Mouse (Mus musculus) liver, embryonic 11.5 days (tissue): ENCODE measurements at regions not wholly inside any gene's neighbourhood (a gene's known extent, or its start where the extent isn't known, plus 50 kb on each side); places are given as distances from the start of the nearest gene placed in this dataset.

Experiments
- ATAC-seq: fragments of 200-750 bp; cut with Nextera tagmentation; replicated peaks from 2 replicates; pipeline ENCODE4 v1.8.0; 2017; ENCODE audit warnings: moderate number of reproducible peaks, mild to moderate bottlenecking, moderate TSS enrichment, moderate library complexity; ENCODE audit not compliant: low FRiP score
- DNase-seq: peaks from one replicate; pipeline ENCODE4 v3.0.0-alpha.2; 2017; ENCODE audit warnings: low spot score
- H3K27ac ChIP-seq: fragments of 300-500 bp; sonication (generic); 2 replicates; pipeline ENCODE4 v1.5.1; 2014; ENCODE audit warnings: mild to moderate bottlenecking, low read depth, low read length, control low read depth
- H3K27me3 ChIP-seq: fragments of 300-500 bp; sonication (generic); replicated peaks from 2 replicates; pipeline ENCODE4 v1.6.1; 2014; ENCODE audit warnings: low read length, mixed read lengths; ENCODE audit not compliant: control insufficient read depth, insufficient read depth
- H3K36me3 ChIP-seq: fragments of 300-500 bp; sonication (generic); 2 replicates; pipeline ENCODE4 v1.6.1; 2014; ENCODE audit warnings: mild to moderate bottlenecking, low read length, moderate library complexity, mixed read lengths; ENCODE audit not compliant: control insufficient read depth, insufficient read depth
- H3K4me1 ChIP-seq: fragments of 300-500 bp; sonication (generic); replicated peaks from 2 replicates; pipeline ENCODE4 v1.6.1; 2014; ENCODE audit warnings: low read length, mixed read lengths; ENCODE audit not compliant: control insufficient read depth, insufficient read depth
- H3K4me2 ChIP-seq: fragments of 300-500 bp; sonication (generic); 2 replicates; pipeline ENCODE4 v1.6.1; 2014; ENCODE audit warnings: mild to moderate bottlenecking, control low read depth, moderate library complexity
- H3K4me3 ChIP-seq: fragments of 300-500 bp; sonication (generic); 2 replicates; pipeline ENCODE4 v1.5.1; 2014; ENCODE audit warnings: low read depth, low read length, control low read depth
- H3K9ac ChIP-seq: fragments of 300-500 bp; sonication (generic); 2 replicates; pipeline ENCODE4 v1.6.1; 2014; ENCODE audit warnings: low read depth, low read length, control low read depth
- H3K9me3 ChIP-seq: fragments of 300-500 bp; sonication (generic); 2 replicates; pipeline ENCODE4 v1.6.1; 2016; ENCODE audit warnings: low read length, inconsistent platforms, mixed read lengths; ENCODE audit not compliant: control insufficient read depth
- WGBS: fragments of 180-500 bp; shearing (Covaris S2); extraction: QIAGEN DNeasy Blood & Tissue Kit; methylation state at CpG from one replicate; pipeline ENCODE4 v1.1.7; 2014; 5-methylcytosine and 5-hydroxymethylcytosine counted together

DNA sequence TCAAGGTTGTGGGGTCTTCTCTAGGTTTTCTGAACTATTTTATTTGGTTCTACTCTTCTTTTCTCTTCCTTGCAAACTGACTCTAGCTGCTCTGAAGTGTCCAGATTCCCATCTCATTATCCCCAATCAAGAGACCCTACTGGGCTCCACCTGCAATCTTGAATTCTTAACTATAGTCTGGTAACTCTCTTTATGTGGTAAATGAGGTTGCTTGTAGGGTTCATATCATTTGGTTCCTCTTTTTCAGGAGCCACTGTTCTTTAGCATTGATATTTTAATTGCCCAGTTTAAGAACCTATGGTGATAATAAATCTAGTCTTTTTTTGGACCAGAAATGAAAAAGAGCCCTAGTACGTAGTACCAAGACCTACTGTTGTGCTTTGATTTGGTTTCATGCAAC is 90.7 kb downstream of the Plk2 start:
- WGBS = 87% methylated on average over 1 of the region's 1 CpGs
- Histone ChIP-seq H3K9me3 (no peaks in the 10 kb centered on the region), H3K9ac (no peak overlapping the region)

DNA sequence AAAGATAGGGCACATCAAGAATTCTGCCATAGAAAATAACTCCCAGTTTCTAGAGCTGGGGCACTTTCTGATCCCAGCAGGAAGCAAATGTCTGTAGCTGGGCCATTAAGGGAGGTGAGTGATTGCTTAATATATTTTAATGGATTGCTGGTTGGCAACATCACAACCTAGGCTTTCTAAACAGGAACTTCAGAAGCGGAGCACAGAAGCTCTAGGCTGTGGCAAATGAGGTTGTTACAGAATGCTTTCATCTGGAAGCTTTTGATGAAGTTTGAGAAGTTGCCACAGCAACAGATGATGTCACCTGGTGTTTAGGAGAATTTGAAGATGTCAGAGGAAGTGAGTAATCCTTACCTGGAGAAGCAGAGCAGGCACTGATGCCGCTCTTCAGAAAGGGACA is 95.3 kb downstream of the Plk2 start:
- no peaks in the 10 kb centered on the region for H3K9me3 ChIP-seq
- DNase-seq (no peak), ATAC-seq (no peak)
- no peak overlapping the region for H3K4me3 ChIP-seq
- H3K27me3 ChIP-seq = no peaks in the 10 kb centered on the region
- no peak overlapping the region for H3K27ac ChIP-seq
- no peaks in the 10 kb centered on the region for H3K36me3 ChIP-seq
- no peak overlapping the region for H3K4me2 ChIP-seq
- WGBS = 64% methylated on average over 2 of the region's 2 CpGs
- H3K9ac ChIP-seq = no peak overlapping the region
- no peaks in the 10 kb centered on the region for H3K4me1 ChIP-seq

More for the DNA sequence above, 90.7 kb downstream of the Plk2 start:
- Histone ChIP-seq H3K4me1 (no peaks in the 10 kb centered on the region), H3K4me2 (no peak overlapping the region), H3K36me3 (no peaks in the 10 kb centered on the region), H3K27ac (no peak overlapping the region), H3K4me3 (no peak overlapping the region), H3K27me3 (no peaks in the 10 kb centered on the region)
- ATAC-seq = no peak
- DNase-seq = no peak

- Histone ChIP-seq H3K9me3 (no peaks in the 10 kb centered on the region), H3K4me2 (no peak overlapping the region), H3K27ac (no peak overlapping the region), H3K36me3 (no peaks in the 10 kb centered on the region), H3K9ac (no peak overlapping the region), H3K4me3 (no peak overlapping the region), H3K4me1 (no peaks in the 10 kb centered on the region), H3K27me3 (no peaks in the 10 kb centered on the region)
- no peak for ATAC-seq
- 64% methylated on average over 9 of the region's 9 CpGs for WGBS
- DNase-seq = no peak
These were observed 97.6 kb downstream of the Plk2 start for GRCm38 (mm10) chr13:110492296-110493001.

DNA sequence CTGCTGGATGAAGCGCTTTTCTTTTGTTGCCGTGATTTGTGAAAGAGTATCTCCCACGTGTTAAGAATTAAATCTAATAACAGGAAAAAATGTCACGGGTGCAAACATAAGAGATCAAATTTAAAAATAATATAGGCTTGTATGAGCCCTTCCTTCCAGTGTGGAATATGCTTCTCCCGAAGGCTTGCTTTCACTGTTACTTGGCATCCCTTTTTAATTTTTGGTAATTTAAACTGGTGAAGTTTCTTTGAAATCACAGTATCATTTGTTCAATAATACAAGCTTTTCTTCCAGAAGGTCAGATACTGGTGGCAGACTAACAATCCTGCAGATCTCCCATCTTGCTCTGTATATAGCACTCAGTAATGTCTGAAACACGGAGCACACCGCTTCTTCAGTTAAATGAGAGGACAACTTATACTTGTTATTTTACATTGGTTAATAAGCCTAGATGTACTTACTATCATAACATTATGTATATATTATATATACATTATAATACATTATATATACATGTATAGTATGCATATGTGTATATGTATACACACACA is 98.2 kb downstream of the Plk2 start:
- no peak for ATAC-seq
- Histone ChIP-seq H3K4me2 (no peak overlapping the region), H3K27ac (no peak overlapping the region), H3K36me3 (no peaks in the 10 kb centered on the region), H3K27me3 (no peaks in the 10 kb centered on the region), H3K9me3 (no peaks in the 10 kb centered on the region), H3K4me3 (no peak overlapping the region), H3K4me1 (no peaks in the 10 kb centered on the region), H3K9ac (no peak overlapping the region)
- DNase-seq = no peak
- 83% methylated on average over 7 of the region's 7 CpGs for WGBS

DNA sequence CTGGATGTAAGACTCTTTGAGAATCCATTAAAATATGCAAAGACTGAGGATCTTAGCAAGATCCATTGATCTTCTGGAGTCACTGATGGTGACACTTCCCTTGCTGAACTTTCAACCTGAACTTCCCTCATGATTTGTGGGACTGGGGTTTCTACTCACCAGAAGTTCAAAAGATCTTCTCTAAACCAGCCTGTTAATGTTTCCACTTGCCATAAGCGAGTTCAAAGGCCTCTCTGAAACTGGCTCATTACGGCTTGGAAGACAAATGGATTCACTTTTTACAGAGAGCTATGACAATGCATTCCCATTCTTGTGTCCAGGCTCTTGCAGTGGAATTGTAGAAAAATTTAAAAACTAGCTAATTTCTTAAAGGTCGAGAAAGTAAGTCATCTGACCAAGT is 102.6 kb downstream of the Plk2 start:
- no peak for DNase-seq
- Histone ChIP-seq H3K4me1 (no peaks in the 10 kb centered on the region), H3K9ac (no peak overlapping the region), H3K27ac (no peak overlapping the region), H3K36me3 (no peaks in the 10 kb centered on the region), H3K4me3 (no peak overlapping the region), H3K9me3 (no peaks in the 10 kb centered on the region), H3K27me3 (no peaks in the 10 kb centered on the region), H3K4me2 (no peak overlapping the region)
- 79% methylated on average over 3 of the region's 3 CpGs for WGBS
- ATAC-seq = no peak

DNA sequence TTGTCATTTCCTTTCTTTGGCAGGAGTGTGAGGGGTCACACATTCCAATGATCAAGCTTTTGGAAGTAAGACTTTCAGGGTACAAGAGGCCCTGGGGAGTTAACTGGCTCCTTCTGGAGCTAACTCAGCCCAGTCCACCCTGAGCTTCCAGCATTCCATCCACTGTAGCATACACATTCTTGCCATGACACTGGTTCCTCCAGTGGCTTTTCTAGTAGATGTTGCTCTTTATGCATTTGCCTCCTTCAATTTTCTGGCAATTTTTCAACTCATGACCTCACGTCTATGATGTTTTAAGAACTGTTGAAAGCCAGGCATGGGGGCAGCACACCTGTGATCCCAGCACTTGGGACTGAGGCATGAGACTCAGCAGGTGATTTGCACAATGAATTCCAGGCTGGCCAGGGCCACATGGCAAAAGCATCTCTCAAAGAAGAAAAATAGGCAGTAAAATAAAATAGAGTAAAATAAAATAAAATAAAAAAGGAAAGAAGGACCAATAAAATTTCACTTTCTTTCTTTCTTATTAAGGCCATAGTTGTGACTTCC is 113.0 kb downstream of the Plk2 start:
- Histone ChIP-seq H3K27ac (no peak overlapping the region), H3K9ac (no peak overlapping the region), H3K4me2 (no peak overlapping the region), H3K27me3 (no peaks in the 10 kb centered on the region), H3K36me3 (no peaks in the 10 kb centered on the region), H3K4me1 (no peaks in the 10 kb centered on the region), H3K4me3 (no peak overlapping the region), H3K9me3 (no peaks in the 10 kb centered on the region; the same call in 1 of the 2 replicates)
- DNase-seq (no peak), ATAC-seq (no peak)
- WGBS = 61% methylated on average over 1 of the region's 1 CpGs

GRCm38 (mm10) chr13:110517986-110518385 is 123.1 kb downstream of the Plk2 start:
- WGBS = 89% methylated on average over 8 of the region's 8 CpGs
- ATAC-seq (no peak), DNase-seq (no peak)
- Histone ChIP-seq H3K27ac (no peak overlapping the region), H3K4me3 (no peak overlapping the region), H3K36me3 (no peaks in the 10 kb centered on the region), H3K9me3 (no peaks in the 10 kb centered on the region), H3K9ac (no peak overlapping the region), H3K4me2 (no peak overlapping the region), H3K4me1 (no peaks in the 10 kb centered on the region), H3K27me3 (no peaks in the 10 kb centered on the region)

- H3K27ac ChIP-seq = no peak overlapping the region
These were observed 128.1 kb downstream of the Plk2 start for GRCm38 (mm10) chr13:110522974-110523373.

GRCm38 (mm10) chr13:110527681-110528080 is 132.8 kb downstream of the Plk2 start:
- DNase-seq = no peak
- Histone ChIP-seq H3K27ac (no peak overlapping the region), H3K4me1 (no peaks in the 10 kb centered on the region), H3K9ac (no peak overlapping the region), H3K4me2 (no peak overlapping the region), H3K4me3 (no peak overlapping the region), H3K36me3 (no peaks in the 10 kb centered on the region), H3K9me3 (no peaks in the 10 kb centered on the region), H3K27me3 (no peaks in the 10 kb centered on the region)
- ATAC-seq = no peak
- 71% methylated on average over 3 of the region's 3 CpGs for WGBS

More at GRCm38 (mm10) chr13:110522974-110523373, 128.1 kb downstream of the Plk2 start:
- Histone ChIP-seq H3K27me3 (no peaks in the 10 kb centered on the region), H3K36me3 (no peaks in the 10 kb centered on the region), H3K4me3 (no peak overlapping the region), H3K9ac (no peak overlapping the region), H3K9me3 (no peaks in the 10 kb centered on the region), H3K4me2 (no peak overlapping the region), H3K4me1 (no peaks in the 10 kb centered on the region)
- no peak for ATAC-seq
- no peak for DNase-seq
- WGBS = 89% methylated on average over 4 of the region's 4 CpGs
